Mouse (Mus musculus): Measurements from ENCODE around the gene Gm11639. TPM values are rescaled to one million over a fixed set of nuclear protein-coding genes. Genes with fewer than 3 reads are reported as not detected.

Gm11639 gene
- total and polyA plus RNA-seq, 3 experiments = 0.02 to 0.05 TPM; not detected in 1

DNA sequence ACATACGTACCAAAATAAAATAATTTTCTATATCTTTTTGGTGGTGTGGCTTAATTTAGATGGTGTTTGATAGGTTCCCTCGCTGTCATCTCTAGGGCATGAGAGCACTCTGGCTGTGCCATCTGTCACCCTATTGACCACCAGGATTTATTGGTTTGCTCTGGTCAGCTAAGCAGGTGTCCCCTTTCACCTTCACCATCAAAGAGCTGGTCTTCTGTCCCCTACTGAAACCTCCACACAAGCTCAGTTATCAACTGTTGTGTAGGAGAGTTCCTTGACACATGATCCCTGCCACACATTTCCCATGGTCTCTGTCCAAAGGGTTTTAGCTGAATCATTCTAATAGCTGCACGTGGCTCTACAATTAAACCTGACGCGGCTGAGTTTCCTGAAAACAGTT is 455.6 kb downstream of the Gm11639 start:
- no peak for TF ChIP-seq CTCF (IDR thresholded peaks at IDR 0.05)
- TF ChIP-seq POLR2A (IDR thresholded peaks at IDR 0.05; ENCODE audit: insufficient read depth, low read depth, low read length) = no peak
- no peak for TF ChIP-seq EP300 (IDR thresholded peaks at IDR 0.05; ENCODE audit: insufficient read depth, low read depth, low read length)
- intact Hi-C loops (cut with DNase I) = no loop called here
- H3K4me3 ChIP-seq = no peak overlapping the region
- no peaks in the 10 kb centered on the region for H3K27me3 ChIP-seq (ENCODE audit: control insufficient read depth, insufficient read depth, low read length)
- no peaks in the 10 kb centered on the region for H3K79me2 ChIP-seq (replicated peaks; ENCODE audit: control insufficient read depth, insufficient read depth, low read length)
- no peak for DNase-seq
- no peaks in the 10 kb centered on the region for H3K4me1 ChIP-seq (ENCODE audit: control insufficient read depth, insufficient read depth, low read length)
- H3K9ac ChIP-seq (ENCODE audit: low read depth, low read length) = no peak overlapping the region
- H3K27ac ChIP-seq = no peak overlapping the region
- no peaks in the 10 kb centered on the region for H3K36me3 ChIP-seq (ENCODE audit: control insufficient read depth, insufficient read depth, low read length)
- 94% methylated on average over 5 of the region's 5 CpGs for WGBS

DNA sequence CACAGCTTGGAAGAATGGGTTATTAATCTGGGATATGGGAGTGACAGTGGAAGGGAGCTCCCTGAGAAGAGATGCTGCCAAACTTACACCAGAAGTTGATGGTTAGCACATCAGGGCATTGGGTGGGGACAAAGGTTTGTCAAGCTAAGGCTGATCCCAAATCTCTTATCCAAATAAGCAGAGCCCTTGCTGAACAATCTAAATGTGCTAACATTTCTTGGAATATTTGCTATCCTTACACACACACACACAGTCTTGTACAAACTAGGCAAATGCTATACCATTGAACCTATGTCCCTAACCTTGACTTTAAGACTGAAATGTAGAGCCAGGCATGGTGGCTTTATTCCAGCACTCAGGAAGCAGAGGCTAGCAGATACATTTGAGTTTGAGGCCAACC is 458.1 kb downstream of the Gm11639 start:
- Histone ChIP-seq H3K9ac (ENCODE audit: low read depth, low read length) (no peak overlapping the region), H3K27ac (no peak overlapping the region), H3K27me3 (ENCODE audit: control insufficient read depth, insufficient read depth, low read length) (no peaks in the 10 kb centered on the region), H3K36me3 (ENCODE audit: control insufficient read depth, insufficient read depth, low read length) (no peaks in the 10 kb centered on the region), H3K79me2 (replicated peaks; ENCODE audit: control insufficient read depth, insufficient read depth, low read length) (no peaks in the 10 kb centered on the region), H3K4me1 (ENCODE audit: control insufficient read depth, insufficient read depth, low read length) (no peaks in the 10 kb centered on the region), H3K4me3 (no peak overlapping the region)
- no peak for DNase-seq
- TF ChIP-seq POLR2A (IDR thresholded peaks at IDR 0.05; ENCODE audit: insufficient read depth, low read depth, low read length) = no peak
- no peak for TF ChIP-seq CTCF (IDR thresholded peaks at IDR 0.05)
- TF ChIP-seq EP300 (IDR thresholded peaks at IDR 0.05; ENCODE audit: insufficient read depth, low read depth, low read length) = no peak
- intact Hi-C loops (cut with DNase I) = no loop called here

DNA sequence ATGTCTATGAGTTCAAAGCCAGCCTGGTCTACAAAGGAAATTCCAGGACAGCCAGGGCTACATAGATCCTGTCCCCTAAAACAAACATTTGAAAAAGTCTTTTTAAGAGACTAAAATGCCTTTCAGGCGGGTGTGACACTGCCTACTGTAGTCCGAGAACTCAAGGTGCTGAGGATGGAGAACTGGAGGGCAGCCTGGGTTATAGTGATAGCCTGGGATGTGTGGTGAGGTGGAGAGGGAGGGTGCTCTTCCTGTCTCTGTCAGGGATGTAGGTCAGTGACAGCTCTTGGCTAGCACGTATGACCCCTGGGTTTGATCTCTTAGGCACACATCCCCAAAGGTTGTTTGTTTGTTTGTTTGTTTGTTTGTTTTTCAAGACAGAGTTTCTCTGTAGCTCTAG is 458.6 kb downstream of the Gm11639 start:
- intact Hi-C loops (cut with DNase I) = no loop called here
- DNase-seq = no peak

DNA sequence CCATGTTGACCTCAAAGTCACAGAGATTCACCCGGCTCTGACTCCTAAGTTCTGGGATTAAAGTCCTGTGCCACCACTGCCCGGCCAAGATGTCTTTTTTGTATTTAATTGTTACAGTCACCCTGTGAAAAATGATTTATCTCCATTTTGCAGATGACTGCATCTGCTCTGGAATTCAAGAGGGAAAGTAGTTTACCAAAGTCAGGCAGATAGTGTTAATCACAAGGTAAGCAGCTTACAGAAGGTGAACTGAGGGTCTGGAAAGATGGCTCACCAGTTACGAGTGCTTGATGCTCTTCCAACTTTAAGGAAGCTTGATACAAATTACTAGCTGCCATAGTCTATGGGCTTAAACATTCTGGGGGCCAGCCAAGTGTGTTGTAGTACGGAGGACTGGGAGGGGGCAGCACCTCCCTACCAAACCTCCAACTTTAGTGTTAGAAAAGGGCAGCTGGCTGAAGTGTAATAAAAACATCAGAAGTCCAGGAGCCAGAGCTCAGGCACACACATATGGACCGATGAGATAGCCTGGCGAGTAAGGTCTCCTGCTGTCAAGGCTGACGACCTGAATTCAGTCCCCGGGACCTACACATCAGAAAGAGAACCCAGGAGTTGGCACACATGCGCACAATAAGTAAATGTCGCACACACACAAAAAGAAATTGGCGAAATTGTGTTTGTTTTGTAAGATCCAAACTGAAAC is 459.2 kb downstream of the Gm11639 start:
- Histone ChIP-seq H3K27ac (no peak overlapping the region), H3K9ac (ENCODE audit: low read depth, low read length) (no peak overlapping the region), H3K4me1 (ENCODE audit: control insufficient read depth, insufficient read depth, low read length) (no peaks in the 10 kb centered on the region), H3K36me3 (ENCODE audit: control insufficient read depth, insufficient read depth, low read length) (no peaks in the 10 kb centered on the region), H3K27me3 (ENCODE audit: control insufficient read depth, insufficient read depth, low read length) (no peaks in the 10 kb centered on the region), H3K79me2 (replicated peaks; ENCODE audit: control insufficient read depth, insufficient read depth, low read length) (no peaks in the 10 kb centered on the region), H3K4me3 (no peak overlapping the region)
- WGBS = 68% methylated on average over 11 of the region's 11 CpGs
- intact Hi-C loops (cut with DNase I) = no loop called here
- TF ChIP-seq POLR2A (IDR thresholded peaks at IDR 0.05; ENCODE audit: insufficient read depth, low read depth, low read length) (no peak), CTCF (IDR thresholded peaks at IDR 0.05) (peak; percentile 22), EP300 (IDR thresholded peaks at IDR 0.05; ENCODE audit: insufficient read depth, low read depth, low read length) (no peak)
- DNase-seq = no peak

More for the DNA sequence above, 458.6 kb downstream of the Gm11639 start:
- H3K4me1 ChIP-seq (ENCODE audit: control insufficient read depth, insufficient read depth, low read length) = no peaks in the 10 kb centered on the region
- no peaks in the 10 kb centered on the region for H3K79me2 ChIP-seq (replicated peaks; ENCODE audit: control insufficient read depth, insufficient read depth, low read length)
- no peak overlapping the region for H3K4me3 ChIP-seq
- no peak overlapping the region for H3K9ac ChIP-seq (ENCODE audit: low read depth, low read length)
- H3K27me3 ChIP-seq (ENCODE audit: control insufficient read depth, insufficient read depth, low read length) = no peaks in the 10 kb centered on the region
- no peak overlapping the region for H3K27ac ChIP-seq
- H3K36me3 ChIP-seq (ENCODE audit: control insufficient read depth, insufficient read depth, low read length) = no peaks in the 10 kb centered on the region
- TF ChIP-seq CTCF (IDR thresholded peaks at IDR 0.05) (no peak), EP300 (IDR thresholded peaks at IDR 0.05; ENCODE audit: insufficient read depth, low read depth, low read length) (no peak), POLR2A (IDR thresholded peaks at IDR 0.05; ENCODE audit: insufficient read depth, low read depth, low read length) (no peak)
- 83% methylated on average over 3 of the region's 3 CpGs for WGBS

DNA sequence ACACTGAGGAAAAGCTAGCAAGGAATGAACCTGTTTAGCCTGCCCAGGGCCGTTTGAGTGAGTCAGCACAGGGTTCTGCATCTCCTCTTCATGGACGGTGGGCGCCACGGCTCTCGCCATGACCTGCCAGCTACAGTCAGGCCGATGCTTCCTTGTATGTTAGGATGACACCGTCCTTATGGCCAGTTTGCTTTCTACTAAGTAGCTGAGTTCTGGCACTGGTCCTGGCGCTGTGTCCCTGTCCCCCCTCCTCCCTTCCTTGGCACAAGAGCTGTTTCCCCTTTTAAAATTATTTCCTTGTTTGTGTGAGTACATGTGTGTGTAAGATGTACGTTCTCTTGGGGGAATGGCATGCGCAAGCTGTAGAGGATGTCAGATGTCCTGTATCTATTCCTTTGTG is 459.7 kb downstream of the Gm11639 start:
- DNase-seq = no peak
- Histone ChIP-seq H3K79me2 (replicated peaks; ENCODE audit: control insufficient read depth, insufficient read depth, low read length) (no peaks in the 10 kb centered on the region), H3K36me3 (ENCODE audit: control insufficient read depth, insufficient read depth, low read length) (no peaks in the 10 kb centered on the region), H3K9ac (ENCODE audit: low read depth, low read length) (no peak overlapping the region), H3K4me3 (no peak overlapping the region), H3K27me3 (ENCODE audit: control insufficient read depth, insufficient read depth, low read length) (no peaks in the 10 kb centered on the region), H3K27ac (no peak overlapping the region), H3K4me1 (ENCODE audit: control insufficient read depth, insufficient read depth, low read length) (no peaks in the 10 kb centered on the region)
- WGBS = 66% methylated on average over 10 of the region's 10 CpGs
- TF ChIP-seq CTCF (IDR thresholded peaks at IDR 0.05) (no peak), EP300 (IDR thresholded peaks at IDR 0.05; ENCODE audit: insufficient read depth, low read depth, low read length) (no peak), POLR2A (IDR thresholded peaks at IDR 0.05; ENCODE audit: insufficient read depth, low read depth, low read length) (no peak)
- intact Hi-C loops (cut with DNase I) = no loop called here

DNA sequence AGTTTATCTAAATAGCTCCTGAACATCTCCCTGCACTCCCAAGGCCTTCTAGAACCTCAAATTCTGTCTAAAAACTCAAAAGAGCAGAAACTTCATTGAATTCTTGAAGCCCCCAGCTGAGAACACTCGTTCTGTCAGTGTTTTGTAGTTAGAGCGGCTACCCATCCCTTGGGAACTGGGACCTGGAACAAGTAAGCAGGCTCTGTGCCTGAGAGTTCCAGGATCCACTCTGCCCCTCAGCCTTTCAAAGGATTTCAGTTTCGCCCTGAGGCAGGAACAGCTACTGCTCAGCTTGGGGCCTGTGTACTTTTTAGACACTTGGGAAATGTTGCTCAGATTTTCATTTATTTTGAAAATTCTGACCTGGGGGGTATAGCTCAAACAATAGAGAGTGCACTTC is 461.1 kb downstream of the Gm11639 start, which contains the start of gene Gm10842:
Gene Gm10842 (plus strand): TSS at position 301 of the 400 bp plus-strand sequence.
- Histone ChIP-seq H3K79me2 (replicated peaks; ENCODE audit: control insufficient read depth, insufficient read depth, low read length) (no peaks in the 10 kb centered on the region), H3K27me3 (ENCODE audit: control insufficient read depth, insufficient read depth, low read length) (no peaks in the 10 kb centered on the region), H3K9ac (ENCODE audit: low read depth, low read length) (no peak within 1 kb of the TSS), H3K36me3 (ENCODE audit: control insufficient read depth, insufficient read depth, low read length) (no peaks in the 10 kb centered on the region), H3K4me1 (ENCODE audit: control insufficient read depth, insufficient read depth, low read length) (no peaks in the 10 kb centered on the region), H3K4me3 (no peak within 1 kb of the TSS), H3K27ac (no peak within 1 kb of the TSS)
- no peak for TF ChIP-seq EP300 (IDR thresholded peaks at IDR 0.05; ENCODE audit: insufficient read depth, low read depth, low read length)
- TF ChIP-seq CTCF (IDR thresholded peaks at IDR 0.05) = no peak
- TF ChIP-seq POLR2A (IDR thresholded peaks at IDR 0.05; ENCODE audit: insufficient read depth, low read depth, low read length) = no peak
- no peak for DNase-seq
- WGBS = 63% methylated on average over 3 of the region's 3 CpGs
- intact Hi-C loops (cut with DNase I) = no loop called here
